Mouse (Mus musculus) thymus, postnatal 25 days (tissue): ENCODE measurements around the gene 4930451I11Rik.

Experiments
- DNase-seq: peaks from one replicate; pipeline ENCODE4 v3.0.0; 2022

Gene 4930451I11Rik

GRCm38 (mm10) chr7:126832036-126832598 is 678 bp upstream of the 4930451I11Rik start:
- DNase-seq, result peak; percentile 83

GRCm38 (mm10) chr7:126825952-126826351 is 5.5 kb downstream of the 4930451I11Rik start:
- DNase-seq, result no peak

GRCm38 (mm10) chr7:126825403-126825802 is 6.0 kb downstream of the 4930451I11Rik start:
- no peak for DNase-seq

GRCm38 (mm10) chr7:126823940-126824339 is 7.5 kb downstream of the 4930451I11Rik start:
- no peak for DNase-seq

- DNase-seq, result no peak
Measured at GRCm38 (mm10) chr7:126823202-126823711, 8.2 kb downstream of the 4930451I11Rik start.

- DNase-seq, result no peak
Measured at GRCm38 (mm10) chr7:126822741-126823140, 8.7 kb downstream of the 4930451I11Rik start.

- peak; percentile 80 for DNase-seq
Measured at GRCm38 (mm10) chr7:126821835-126822511, 9.5 kb downstream of the 4930451I11Rik start.

GRCm38 (mm10) chr7:126818818-126819217 is 12.6 kb downstream of the 4930451I11Rik start:
- DNase-seq, result no peak

- DNase-seq, result no peak
Measured at GRCm38 (mm10) chr7:126817595-126817994, 13.8 kb downstream of the 4930451I11Rik start.

GRCm38 (mm10) chr7:126816494-126816893 is 14.9 kb downstream of the 4930451I11Rik start:
- no peak for DNase-seq

- DNase-seq, result no peak
Measured at GRCm38 (mm10) chr7:126815726-126816222, 15.7 kb downstream of the 4930451I11Rik start.

- DNase-seq, result no peak
Measured at GRCm38 (mm10) chr7:126809723-126810369, 21.6 kb downstream of the 4930451I11Rik start.

GRCm38 (mm10) chr7:126808703-126809455 is 22.6 kb downstream of the 4930451I11Rik start:
- peak; percentile 54 for DNase-seq

- DNase-seq, result no peak
Measured at GRCm38 (mm10) chr7:126807405-126807804, 24.0 kb downstream of the 4930451I11Rik start.

- no peak for DNase-seq
Measured at GRCm38 (mm10) chr7:126806956-126807355, 24.5 kb downstream of the 4930451I11Rik start.

- no peak for DNase-seq
Measured at GRCm38 (mm10) chr7:126803751-126804150, 27.7 kb downstream of the 4930451I11Rik start.

- DNase-seq, result no peak
Measured at GRCm38 (mm10) chr7:126803181-126803580, 28.3 kb downstream of the 4930451I11Rik start.

- no peak for DNase-seq
Measured at GRCm38 (mm10) chr7:126802134-126802889, 29.1 kb downstream of the 4930451I11Rik start.

GRCm38 (mm10) chr7:126801057-126801422 is 30.4 kb downstream of the 4930451I11Rik start:
- no peak for DNase-seq

GRCm38 (mm10) chr7:126800269-126801056 is 31.0 kb downstream of the 4930451I11Rik start:
- no peak for DNase-seq
